Mouse (Mus musculus) megakaryocyte-erythroid progenitor cell, adult 5-6 weeks (primary cell): ENCODE results near the gene Zfp467. TPM values are rescaled to one million over a fixed set of nuclear protein-coding genes. Genes with fewer than 3 reads are reported as not detected.

Source experiments
- ATAC-seq: replicated peaks from 2 replicates; pipeline ENCODE4 v1.8.0; 2016; ENCODE audit warnings: mild to moderate bottlenecking, inconsistent platforms; ENCODE audit not compliant: severe bottlenecking, poor library complexity, low FRiP score, low TSS enrichment
- total RNA-seq, 2 experiments: library from RNA; stranded (forward) in 1 of 2; stranded (reverse) in 1 of 2; fragments of 200-1000, 215-1000 nt in 1 of 2; fragments of >200 nt in 1 of 2; fragmentation: Nextera tagmentation in 1 of 2; gene quantifications; 2 replicates each; pipeline ENCODE4 v1.2.3; 2014 to 2017

Zfp467 gene
- total RNA-seq, 2 experiments from 2014 or later, result 0.33 TPM

- ATAC-seq, result peak; percentile 65
Observed at GRCm38 (mm10) chr6:48443592-48444309, 1.9 kb downstream of the Zfp467 start.

GRCm38 (mm10) chr6:48440306-48441014 is 5.2 kb downstream of the Zfp467 start:
- ATAC-seq, result no peak

GRCm38 (mm10) chr6:48439654-48440053 is 6.0 kb downstream of the Zfp467 start:
- no peak for ATAC-seq

GRCm38 (mm10) chr6:48438475-48439125 is 7.0 kb downstream of the Zfp467 start:
- ATAC-seq, result no peak

- ATAC-seq, result no peak
Observed at GRCm38 (mm10) chr6:48437679-48438376, 7.8 kb downstream of the Zfp467 start.

- ATAC-seq, result no peak
Observed at GRCm38 (mm10) chr6:48435706-48436349, 9.8 kb downstream of the Zfp467 start.

- no peak for ATAC-seq
Observed at GRCm38 (mm10) chr6:48435111-48435510, 10.5 kb downstream of the Zfp467 start.

- ATAC-seq, result no peak
Observed at GRCm38 (mm10) chr6:48434651-48435050, 11.0 kb downstream of the Zfp467 start.

GRCm38 (mm10) chr6:48432893-48433816 is 12.5 kb downstream of the Zfp467 start:
- ATAC-seq, result no peak

GRCm38 (mm10) chr6:48430748-48431147 is 14.9 kb downstream of the Zfp467 start:
- ATAC-seq, result no peak

- ATAC-seq, result no peak
Observed at GRCm38 (mm10) chr6:48428769-48429557, 16.7 kb downstream of the Zfp467 start.

GRCm38 (mm10) chr6:48426956-48427355 is 18.7 kb downstream of the Zfp467 start:
- no peak for ATAC-seq

GRCm38 (mm10) chr6:48424074-48424473 is 21.6 kb downstream of the Zfp467 start:
- no peak for ATAC-seq

- no peak for ATAC-seq
Observed at GRCm38 (mm10) chr6:48423336-48423735, 22.3 kb downstream of the Zfp467 start.

GRCm38 (mm10) chr6:48420647-48421046 is 25.0 kb downstream of the Zfp467 start:
- no peak for ATAC-seq

GRCm38 (mm10) chr6:48416486-48416885 is 29.1 kb downstream of the Zfp467 start:
- no peak for ATAC-seq

GRCm38 (mm10) chr6:48415636-48416035 is 30.0 kb downstream of the Zfp467 start:
- ATAC-seq, result no peak

GRCm38 (mm10) chr6:48414886-48415285 is 30.7 kb downstream of the Zfp467 start:
- ATAC-seq, result no peak
